Mouse (Mus musculus): ENCODE data around the gene Shc4.

DNA sequence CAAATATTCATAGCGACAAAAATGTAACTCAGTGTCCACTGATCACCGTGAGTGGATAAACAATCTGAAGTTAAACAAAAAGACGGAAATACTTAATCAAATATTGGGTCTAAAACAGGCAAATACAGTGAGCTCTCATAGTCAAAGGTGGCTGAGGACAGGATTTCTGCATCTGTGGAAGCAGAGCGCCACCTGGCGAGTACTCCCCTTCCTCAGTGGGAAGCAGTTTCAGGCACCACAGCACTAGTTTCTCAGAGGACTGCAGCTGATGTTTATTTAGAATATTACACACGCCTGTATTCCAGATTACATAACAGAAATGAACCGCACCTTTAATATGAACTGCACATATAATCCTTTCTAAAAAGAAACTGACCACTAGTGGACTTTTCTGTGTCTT lies 119.3 kb downstream of the Shc4 start:
- TF ChIP-seq EP300 (IDR thresholded peaks at IDR 0.05; ENCODE audit: insufficient read depth, low read depth, low read length) (peak; percentile 78), POLR2A (IDR thresholded peaks at IDR 0.05; ENCODE audit: insufficient read depth, low read depth, low read length) (no peak), CTCF (IDR thresholded peaks at IDR 0.05) (peak; percentile 86)

Data from heart, adult 2 months (tissue).